Mouse (Mus musculus) T-helper 2 cell (primary cell): Measurements from ENCODE around the gene Aoc2.
"Not testable (repeated sequence)": the region's sequence is repeated elsewhere in the genome, so short reads cannot be mapped to it uniquely, and the experiment has no call there.

Experiments used
- in situ Hi-C: fragments of 300-600 bp; cut with MboI, MseI; formaldehyde crosslinking; loops from one replicate; pipeline ENCODE4 v1.15.1; 2025; ENCODE audit warnings: high pct_unique_total_duplicates

The Aoc2 gene

DNA sequence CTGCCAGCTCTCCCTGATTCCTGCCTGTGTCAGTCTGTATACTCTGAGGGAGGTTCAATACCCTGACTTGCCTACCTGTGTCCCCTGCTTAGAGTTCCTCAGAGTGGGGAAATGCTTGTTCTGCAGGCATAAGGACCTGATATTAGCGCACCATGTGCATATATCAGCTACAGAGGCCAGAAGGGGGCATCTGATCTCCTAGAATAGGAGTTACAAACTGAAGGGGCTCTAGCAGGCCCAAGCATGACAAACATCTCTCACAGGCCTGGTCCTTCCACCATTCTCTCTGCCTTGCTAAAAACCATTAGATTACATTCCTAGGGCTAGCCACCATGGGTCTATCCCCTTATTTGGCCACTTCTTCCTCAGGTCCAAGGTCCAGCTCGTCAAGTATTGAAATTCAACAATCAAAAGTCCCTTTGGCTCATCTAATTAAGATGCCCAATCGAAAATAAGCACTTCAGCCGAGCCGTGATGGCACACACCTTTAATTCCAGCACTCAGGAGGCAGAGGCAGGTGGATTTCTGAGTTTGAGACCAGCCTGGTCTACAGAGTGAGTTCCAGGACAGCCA, 29.7 kb downstream of the Aoc2 start:
- in situ Hi-C loops = no loop called here

GRCm38 (mm10) chr11:101355916-101356315, 31.1 kb downstream of the Aoc2 start:
- in situ Hi-C loops = no loop called here

DNA sequence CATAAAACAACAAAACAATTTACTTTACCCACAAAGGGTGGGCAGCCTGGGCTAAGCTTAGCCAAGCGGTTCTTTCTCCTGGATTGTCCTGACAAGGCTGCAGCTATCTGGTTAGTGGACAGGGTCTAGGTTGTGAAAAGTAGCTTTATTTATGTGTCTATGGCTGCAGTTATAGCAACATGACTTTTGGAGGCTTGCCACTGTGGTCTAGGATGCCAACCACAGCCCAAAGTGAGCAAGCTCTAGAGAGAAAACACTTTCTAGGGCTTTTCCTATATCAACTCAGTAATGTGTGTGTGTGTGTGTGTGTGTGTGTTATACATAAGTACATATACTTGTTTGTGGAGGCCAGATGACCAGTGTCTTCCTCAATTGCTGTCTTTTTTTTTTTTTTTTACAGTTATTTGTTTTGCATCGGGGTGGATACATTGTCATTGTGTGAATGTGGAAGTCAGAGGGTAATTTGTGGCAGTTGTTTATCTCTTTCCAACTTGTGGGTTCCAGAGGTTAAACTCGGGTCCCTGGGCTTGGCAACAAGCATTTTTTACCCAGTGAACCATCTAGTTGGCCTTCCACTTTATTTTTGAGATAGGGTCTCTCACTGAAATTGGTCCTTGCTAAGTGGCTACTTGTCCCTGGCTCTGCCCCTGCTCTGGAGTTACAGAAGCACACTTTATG, 32.8 kb downstream of the Aoc2 start:
- in situ Hi-C loops = no loop called here

DNA sequence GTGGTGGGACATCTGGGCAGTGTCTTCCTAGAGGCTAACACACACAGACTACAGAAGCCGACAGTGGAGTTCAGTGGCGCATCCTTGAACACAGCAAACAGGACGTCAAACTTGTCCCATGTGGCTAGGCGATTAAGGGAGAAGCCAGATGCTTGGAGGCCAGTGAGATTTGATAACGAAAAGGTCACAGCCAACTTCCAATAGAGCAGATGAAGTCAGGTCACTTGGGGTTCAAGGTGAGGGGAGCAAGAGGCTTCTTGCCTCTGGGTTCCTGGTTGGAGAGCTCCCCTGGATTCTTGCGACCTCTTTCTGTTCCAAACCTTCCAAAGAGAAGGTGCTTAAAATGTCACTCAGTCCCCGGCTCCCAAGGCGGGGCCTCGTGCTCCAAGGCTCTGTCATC, 34.9 kb downstream of the Aoc2 start:
- in situ Hi-C loops = no loop called here

DNA sequence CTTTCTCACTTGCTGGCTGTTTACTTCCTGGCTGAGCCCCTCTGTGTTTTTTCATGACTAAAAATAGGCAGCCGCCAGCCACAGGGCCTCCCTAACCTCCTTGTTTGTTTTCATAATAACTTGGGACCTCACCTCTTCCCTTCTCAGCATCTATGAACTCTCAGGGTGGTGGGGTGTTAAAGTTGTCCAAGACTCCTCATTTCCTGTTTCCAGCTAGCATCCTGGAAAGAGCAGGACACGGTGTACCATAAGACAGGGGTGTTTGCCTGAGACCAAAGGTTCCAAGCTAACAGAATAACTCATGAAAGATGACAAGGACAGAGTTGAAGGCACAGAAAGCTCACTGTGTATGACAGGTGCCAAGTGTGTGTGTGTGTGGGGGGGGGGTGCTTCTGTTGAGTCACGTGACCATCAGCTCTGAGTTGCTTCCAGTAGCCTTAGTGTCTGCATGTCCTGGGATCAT, 35.8 kb downstream of the Aoc2 start:
- in situ Hi-C loops = no loop called here

DNA sequence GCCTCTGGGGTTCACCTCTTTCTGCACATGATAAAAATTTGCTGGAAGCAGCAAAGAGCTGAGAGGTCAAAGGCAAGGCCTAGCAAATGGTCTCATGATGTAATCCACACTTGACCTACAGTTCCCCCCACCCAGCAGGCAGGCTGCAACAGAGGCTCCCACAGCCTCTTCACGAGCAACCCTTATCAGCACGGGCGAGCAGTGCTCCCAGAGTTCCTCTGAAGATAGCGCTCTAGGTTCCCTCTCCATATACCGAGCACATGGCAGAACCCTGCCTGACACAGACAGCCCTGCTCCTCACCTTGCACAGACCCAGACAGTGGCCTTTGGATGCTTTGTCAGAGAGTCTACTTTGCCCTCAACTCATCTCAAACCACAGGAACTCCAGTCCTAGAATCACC, 39.7 kb downstream of the Aoc2 start:
- in situ Hi-C loops = no loop called here

GRCm38 (mm10) chr11:101367326-101367935, 42.6 kb downstream of the Aoc2 start, which contains the start of gene G6pc:
G6pc (plus strand) TSS chr11:101367561.
- in situ Hi-C loops = no loop called here

DNA sequence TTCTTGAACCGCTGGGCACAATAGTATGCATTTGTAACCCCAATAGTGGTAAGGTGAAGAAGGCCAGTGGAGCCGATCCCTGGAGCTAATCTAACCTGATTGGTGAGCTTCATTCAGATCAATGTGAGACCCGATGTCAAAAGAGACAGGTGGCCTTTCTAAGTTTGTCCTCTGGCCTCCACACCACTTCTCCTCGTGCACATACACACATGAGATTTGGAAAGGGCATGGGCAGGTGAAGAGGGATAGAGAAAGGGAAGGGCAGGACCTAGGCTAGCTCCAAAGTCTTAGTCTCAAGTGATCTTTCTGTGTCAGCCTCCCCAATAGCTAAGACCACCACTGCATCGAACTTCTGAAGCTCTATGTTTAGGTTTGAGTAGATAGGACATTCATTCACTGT, 45.3 kb downstream of the Aoc2 start:
- in situ Hi-C loops = no loop called here

DNA sequence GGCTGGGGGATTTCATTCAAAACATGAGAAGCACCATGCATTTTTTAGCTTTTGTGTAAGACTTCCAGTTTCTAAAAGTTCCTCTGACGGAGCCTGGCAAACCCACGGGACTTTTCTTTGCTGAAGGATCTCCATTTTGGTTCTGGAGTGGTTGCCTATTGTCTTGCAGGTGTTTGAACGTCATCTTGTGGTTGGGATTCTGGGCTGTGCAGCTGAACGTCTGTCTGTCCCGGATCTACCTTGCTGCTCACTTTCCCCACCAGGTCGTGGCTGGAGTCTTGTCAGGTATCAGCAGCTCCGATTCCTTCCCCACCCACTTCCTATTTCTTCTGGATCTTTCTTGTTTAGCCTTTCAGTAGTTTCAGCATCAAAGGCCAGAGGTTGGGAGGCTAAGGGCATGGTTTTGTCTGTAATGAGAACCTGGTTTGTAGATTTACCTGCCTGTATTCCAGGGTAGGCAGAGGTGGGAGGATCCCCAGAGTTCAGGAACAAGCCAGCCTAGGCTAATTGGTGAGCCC, 49.6 kb downstream of the Aoc2 start:
- in situ Hi-C loops = no loop called here

DNA sequence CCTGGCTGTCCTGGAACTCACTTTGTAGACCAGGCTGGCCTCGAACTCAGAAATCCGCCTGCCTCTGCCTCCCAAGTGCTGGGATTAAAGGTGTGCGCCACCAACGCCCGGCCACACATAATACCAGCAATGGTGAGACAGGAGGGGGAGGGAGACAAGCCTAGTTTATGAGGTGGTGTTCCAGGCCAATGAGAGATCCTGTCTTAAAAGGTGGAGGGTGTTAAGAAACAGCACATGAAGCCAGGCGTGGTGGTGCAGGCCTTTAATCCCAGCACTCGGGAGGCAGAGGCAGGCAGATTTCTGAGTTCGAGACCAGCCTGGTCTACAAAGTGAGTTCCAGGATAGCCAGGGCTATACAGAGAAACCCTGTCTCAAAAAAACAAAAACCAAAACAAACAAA, 53.3 kb downstream of the Aoc2 start:
- in situ Hi-C loops = not testable (repeated sequence)

DNA sequence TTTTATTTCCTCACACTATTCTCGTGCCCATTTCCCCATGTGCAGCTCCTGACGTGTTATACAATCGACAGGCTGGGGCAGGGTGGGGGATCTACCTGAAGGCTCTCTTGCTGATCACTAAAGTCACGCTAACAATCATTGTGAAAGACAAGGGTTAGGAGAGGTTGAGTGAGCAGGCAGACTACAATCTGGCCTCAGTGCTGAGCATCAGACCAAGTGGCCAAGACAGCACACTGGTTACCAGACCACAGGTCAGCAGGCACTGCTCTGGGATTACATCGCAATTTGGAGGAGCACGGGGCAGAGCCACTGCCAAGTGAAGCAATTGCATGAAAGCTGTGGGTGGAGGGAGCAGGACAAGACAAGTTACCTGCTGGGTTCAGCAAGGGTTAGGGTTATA, 54.1 kb downstream of the Aoc2 start:
- in situ Hi-C loops = no loop called here
